In genomic region chr11:80523410-80523809, GRCm38 (mm10) we compare ENCODE assay signal across 13 mouse cellular contexts. TPM values are rescaled to one million over a fixed set of nuclear protein-coding genes. Genes with fewer than 3 reads are reported as not detected.
DNase-seq lines count a peak whose midpoint lies in the region; ATAC-seq and TF ChIP-seq lines count a peak whose summit lies in the region.
"Had no signal": no experiment of that assay in that cellular context is flagged by ENCODE, and none has a peak within 500 bp of the region (broad histone marks: within the 10 kb centered on the region; RNA-seq: fewer than 3 reads in every experiment).

No protein-coding gene starts in this region.

- no peaks in the 10 kb centered on the region for H3K36me3 ChIP-seq in heart, embryonic 10.5 days
- peaks cover 0 to 18% of the 10 kb centered on the region in 2 experiments; a peak in 2 of 4 replicates for H3K36me3 ChIP-seq in MEL (ENCODE audit: control insufficient read depth in 1 of 2, insufficient read depth in 2 of 2, low read length in 2 of 2)
- no peaks in the 10 kb centered on the region for H3K36me3 ChIP-seq in heart, embryonic 16.5 days (ENCODE audit: control insufficient read depth, insufficient read depth)
- H3K36me3 ChIP-seq in liver, embryonic 15.5 days (replicated peaks): no peaks in the 10 kb centered on the region
- H3K36me3 ChIP-seq: limb, embryonic 15.5 days had no signal

- H3K27me3 ChIP-seq in heart, embryonic 10.5 days (ENCODE audit: insufficient read depth, poor library complexity, severe bottlenecking): no peaks in the 10 kb centered on the region
- H3K27me3 ChIP-seq in MEL (ENCODE audit: control insufficient read depth in 1 of 2, insufficient read depth in 2 of 2, low read length in 2 of 2): no peaks in the 10 kb centered on the region
- H3K27me3 ChIP-seq in heart, embryonic 16.5 days (ENCODE audit: control insufficient read depth, insufficient read depth, low read length): no peaks in the 10 kb centered on the region
- H3K27me3 ChIP-seq in liver, embryonic 15.5 days: no peaks in the 10 kb centered on the region
- H3K27me3 ChIP-seq: limb, embryonic 15.5 days had no signal

- H3K9me3 ChIP-seq in heart, embryonic 10.5 days: no peaks in the 10 kb centered on the region
- H3K9me3 ChIP-seq in MEL (replicated peaks; ENCODE audit: insufficient read depth, low read length): no peaks in the 10 kb centered on the region
- no peaks in the 10 kb centered on the region for H3K9me3 ChIP-seq in heart, embryonic 16.5 days (replicated peaks; ENCODE audit: control insufficient read depth, low read length)
- H3K9me3 ChIP-seq in liver, embryonic 15.5 days (replicated peaks): no peaks in the 10 kb centered on the region
- H3K9me3 ChIP-seq: limb, embryonic 15.5 days had no signal

- ATAC-seq in heart, embryonic 16.5 days (replicated peaks; ENCODE audit: extremely low read depth, insufficient read depth, low FRiP score): no peak
- no peak for ATAC-seq in liver, embryonic 15.5 days (ENCODE audit: insufficient read depth)
- no peak for ATAC-seq in erythroblast, adult 5-6 weeks (replicated peaks; ENCODE audit: low FRiP score, poor library complexity, severe bottlenecking)

- H3K4me2 ChIP-seq in heart, embryonic 16.5 days (ENCODE audit: low read depth, low read length): peak overlapping the region; percentile 16
- H3K4me2 ChIP-seq in liver, embryonic 15.5 days: no peak overlapping the region
- H3K4me2 ChIP-seq: limb, embryonic 15.5 days had no signal

- 62% methylated on average over 4 of the region's 4 CpGs for WGBS in heart, embryonic 10.5 days
- 54% methylated on average over 4 of the region's 4 CpGs for WGBS in heart, embryonic 16.5 days
- 45% methylated on average over 4 of the region's 4 CpGs for WGBS in liver, embryonic 15.5 days (ENCODE audit: insufficient replicate concordance)

- H3K79me2 ChIP-seq in MEL (ENCODE audit: control insufficient read depth, insufficient read depth, low read length, poor library complexity): no peaks in the 10 kb centered on the region

- no peak for TF ChIP-seq RAD21 in MEL (IDR thresholded peaks at IDR 0.05; ENCODE audit: low read depth, low read length)

- no peak overlapping the region for H3K9ac ChIP-seq in MEL (ENCODE audit: control insufficient read depth, low read depth, low read length, poor library complexity, severe bottlenecking)
- H3K9ac ChIP-seq in heart, embryonic 16.5 days (ENCODE audit: low read length): no peak overlapping the region
- H3K9ac ChIP-seq in liver, embryonic 15.5 days: no peak overlapping the region
- H3K9ac ChIP-seq: limb, embryonic 15.5 days had no signal

- no peak overlapping the region for H3K4me3 ChIP-seq in heart, embryonic 10.5 days
- no peak overlapping the region for H3K4me3 ChIP-seq in MEL (ENCODE audit: control insufficient read depth in 1 of 2, insufficient read depth in 1 of 2, low read depth in 2 of 2, low read length in 2 of 2)
- H3K4me3 ChIP-seq in heart, embryonic 16.5 days (ENCODE audit: low read length): no peak overlapping the region
- H3K4me3 ChIP-seq in liver, embryonic 15.5 days (replicated peaks): no peak overlapping the region
- H3K4me3 ChIP-seq: left cerebral cortex, adult 2 months; limb, embryonic 15.5 days had no signal

- no peak for TF ChIP-seq CTCF in MEL (IDR thresholded peaks at IDR 0.05 in 2 of 3, conservative IDR thresholded peaks at IDR 0.05 in 1 of 3; ENCODE audit: control insufficient read depth in 1 of 3, insufficient read depth in 1 of 3, low read depth in 2 of 3, low read length in 3 of 3, poor library complexity in 1 of 3, severe bottlenecking in 1 of 3)

- H3K4me1 ChIP-seq in heart, embryonic 10.5 days: peaks cover 24% of the 10 kb centered on the region
- H3K4me1 ChIP-seq in MEL (ENCODE audit: control insufficient read depth in 1 of 2, insufficient read depth in 2 of 2, low read length in 2 of 2): peaks cover 15 to 20% of the 10 kb centered on the region in 2 experiments
- H3K4me1 ChIP-seq in heart, embryonic 16.5 days (ENCODE audit: control insufficient read depth, insufficient read depth, low read length): peaks cover 15% of the 10 kb centered on the region
- H3K4me1 ChIP-seq in liver, embryonic 15.5 days (replicated peaks): peaks cover 9% of the 10 kb centered on the region

- no peak for DNase-seq in heart, embryonic 10.5 days (ENCODE audit: low spot score)
- no peak for DNase-seq in heart, adult 8-10 months (ENCODE audit: low spot score)
- DNase-seq in MEL (ENCODE audit: low read depth, low spot score): peak; percentile 16
- DNase-seq in frontal cortex, postnatal 25 days (ENCODE audit: low spot score in 2 of 2): no peak
- no peak for DNase-seq in left cerebral cortex, adult 18-20 months (ENCODE audit: low spot score in 2 of 2)
- DNase-seq: cerebellum, adult 8-10 months; spleen, adult 18-20 months; thymus, adult 18-20 months had no signal

- peak overlapping the region; percentile 25; the same call in 1 of the 2 replicates for H3K27ac ChIP-seq in heart, embryonic 10.5 days
- no peak overlapping the region; the same call in 1 of the 2 replicates for H3K27ac ChIP-seq in MEL (ENCODE audit: control insufficient read depth, low read depth, low read length)
- peak overlapping the region; percentile 52 for H3K27ac ChIP-seq in heart, embryonic 16.5 days (ENCODE audit: low read length)
- H3K27ac ChIP-seq in liver, embryonic 15.5 days (replicated peaks): peak overlapping the region; percentile 25; the same call in 1 of the 2 replicates
- H3K27ac ChIP-seq: left cerebral cortex, adult 2 months; limb, embryonic 15.5 days had no signal

- TF ChIP-seq EP300 in MEL (IDR thresholded peaks at IDR 0.05; ENCODE audit: low read depth in 1 of 2, low read length in 2 of 2): no peak

- no peak for TF ChIP-seq POLR2A in MEL (IDR thresholded peaks at IDR 0.05; ENCODE audit: control insufficient read depth in 1 of 2, insufficient read depth in 1 of 2, low read depth in 1 of 2, low read length in 2 of 2, poor library complexity in 1 of 2)

TF ChIP-seq in MEL, 35 proteins besides CTCF, POLR2A, EP300 and RAD21:
- TF ChIP-seq MYB (IDR thresholded peaks at IDR 0.05; ENCODE audit: low read depth, low read length) (no peak), TBP (IDR thresholded peaks at IDR 0.05; ENCODE audit: low read depth, low read length) (no peak), MXI1 (IDR thresholded peaks at IDR 0.05; ENCODE audit: low read depth, low read length) (no peak), MYC (IDR thresholded peaks at IDR 0.05; ENCODE audit: low read depth, low read length) (no peak), JUND (IDR thresholded peaks at IDR 0.05; ENCODE audit: low read depth, low read length) (no peak), GATA1 (IDR thresholded peaks at IDR 0.05; ENCODE audit: low read depth, low read length) (no peak), ZNF384 (IDR thresholded peaks at IDR 0.05; ENCODE audit: low read depth, low read length) (no peak), HCFC1 (IDR thresholded peaks at IDR 0.05; ENCODE audit: low read depth, low read length) (no peak), NELFE (IDR thresholded peaks at IDR 0.05; ENCODE audit: low read depth, low read length) (no peak), KAT2A (conservative IDR thresholded peaks at IDR 0.05; ENCODE audit: low read depth, low read length) (no peak), SIN3A (IDR thresholded peaks at IDR 0.05; ENCODE audit: low read length) (no peak), CHD1 (IDR thresholded peaks at IDR 0.05; ENCODE audit: low read depth, low read length) (no peak), POLR2AphosphoS2 (IDR thresholded peaks at IDR 0.05; ENCODE audit: low read length) (no peak)

RNA-seq across cellular contexts. Expression of gene Cdk5r1, which starts 46.6 kb away (rescaled TPM):
- 0.34 and 0.72 TPM in 2 replicates for polyA plus RNA-seq in heart, embryonic 10.5 days (2016; fragmentation: Nextera tagmentation; extraction: Ambion mirVana)
- total RNA-seq in heart, adult 8-10 months (2022): 1 to 10 TPM in 2 of 4 experiments, under 1 TPM in 2; 0.85 to 4.1 (median 1.4) TPM
- total RNA-seq in MEL (2012; rRNA removed): 0.88 and 1.2 TPM in 2 replicates
- 1 to 10 TPM in 1 of 2 experiments, not detected in 1; 1.1 TPM for polyA plus RNA-seq in MEL (2012; ENCODE audit: insufficient read depth in 1 of 2, insufficient read length in 2 of 2, low read depth in 1 of 2, low replicate concordance in 2 of 2, missing spikeins in 1 of 2)
- polyA plus RNA-seq in heart, embryonic 16.5 days (2015; fragmentation: Nextera tagmentation; extraction: Ambion mirVana): 0.30 and 0.55 TPM in 2 replicates
- 0.29 and 0.33 TPM in 2 replicates for polyA plus RNA-seq in liver, embryonic 15.5 days (2015; fragmentation: Nextera tagmentation; extraction: Ambion mirVana)
- 0.19 and 1.3 TPM in 2 replicates for total RNA-seq in erythroblast, adult 5-6 weeks (2015; ENCODE audit: low replicate concordance)
- 1.3 and 1.7 TPM in 2 replicates for total RNA-seq in erythroblast, adult 5-6 weeks (2017; ENCODE audit: low replicate concordance)
- 100 to 1,000 TPM; 298 to 313 TPM for total RNA-seq in left cerebral cortex, adult 18-20 months (2021)

Comparison
In these comparisons a context has a peak if more than half of its experiments do, and no peak if none do; other contexts are left out.
1. RNA of gene Cdk5r1, which starts 46.6 kb away (total RNA-seq): 298 to 313 TPM in left cerebral cortex, adult 18-20 months; 0.85 to 4.1 TPM in heart, adult 8-10 months, 0.19 to 1.7 TPM in erythroblast, adult 5-6 weeks and 0.88 to 1.2 TPM in MEL; every median in the first group is over 10 times any median in the second.